Mouse (Mus musculus): ENCODE data around the gene Cend1.

DNA sequence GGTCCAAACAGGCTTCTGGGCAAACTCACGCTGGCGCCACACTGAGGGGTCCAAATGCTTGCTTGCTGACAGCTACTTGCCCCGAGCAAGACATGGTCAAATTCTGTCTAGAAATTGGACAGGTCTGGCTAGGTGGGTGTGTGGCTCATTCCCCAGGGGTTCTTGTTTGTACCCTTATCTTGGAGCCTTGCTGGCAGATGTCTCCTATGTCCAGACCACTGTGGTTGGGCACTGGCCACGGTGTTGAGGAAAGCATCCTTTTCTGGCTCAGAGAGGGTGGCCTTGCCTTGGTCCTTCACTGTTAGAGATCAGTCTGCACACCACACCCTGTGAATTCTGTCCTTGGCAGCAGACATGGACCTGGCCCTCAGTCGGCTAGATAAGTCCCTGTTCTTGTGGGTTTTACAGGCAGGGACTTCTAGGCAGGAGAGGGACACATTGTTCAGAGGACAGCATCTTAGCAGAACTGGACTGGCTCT, 49.0 kb upstream of the Cend1 start:
- TF ChIP-seq GATA1 (IDR thresholded peaks at IDR 0.05; ENCODE audit: borderline replicate concordance, low read length) (no peak), FLI1 (IDR thresholded peaks at IDR 0.05; ENCODE audit: low read length) (no peak)

Measured in megakaryocyte, embryonic 14.5 days (primary cell).